Mouse (Mus musculus) midbrain, embryonic 14.5 days (tissue): ENCODE results near the gene Abhd12b. TPM values are rescaled to one million over a fixed set of nuclear protein-coding genes. Genes with fewer than 3 reads are reported as not detected.

Experiments used
- ATAC-seq: fragments of 200-750 bp; cut with Nextera tagmentation; 2 replicates; pipeline ENCODE4 v1.8.0; 2017; ENCODE audit warnings: moderate number of reproducible peaks, moderate library complexity; ENCODE audit not compliant: low FRiP score, low TSS enrichment
- DNase-seq: peaks from one replicate; pipeline ENCODE4 v3.0.0-alpha.2; 2015
- H3K27ac ChIP-seq: fragments of 300-500 bp; sonication (generic); replicated peaks from 2 replicates; pipeline ENCODE4 v1.5.1; 2014; ENCODE audit warnings: mild to moderate bottlenecking, low read depth, low read length, moderate library complexity
- H3K27me3 ChIP-seq: fragments of 300-500 bp; sonication (generic); 2 replicates; pipeline ENCODE4 v1.6.1; 2014; ENCODE audit warnings: low read length, control low read depth, mixed read lengths; ENCODE audit not compliant: control insufficient read depth, insufficient read depth
- H3K36me3 ChIP-seq: fragments of 300-500 bp; sonication (generic); 2 replicates; pipeline ENCODE4 v1.6.1; 2014; ENCODE audit warnings: low read length, control low read depth; ENCODE audit not compliant: control insufficient read depth, insufficient read depth
- H3K4me1 ChIP-seq: fragments of 300-500 bp; sonication (generic); 2 replicates; pipeline ENCODE4 v1.6.1; 2014; ENCODE audit warnings: mild to moderate bottlenecking, antibody characterized with exemption, low read length, control low read depth; ENCODE audit not compliant: control insufficient read depth, insufficient read depth
- H3K4me2 ChIP-seq: fragments of 300-500 bp; sonication (generic); 2 replicates; pipeline ENCODE4 v1.6.1; 2014; ENCODE audit warnings: mild to moderate bottlenecking, low read length, moderate library complexity
- H3K4me3 ChIP-seq: fragments of 300-500 bp; sonication (generic); replicated peaks from 2 replicates; pipeline ENCODE4 v1.5.1; 2014; ENCODE audit warnings: low read depth, low read length
- H3K9ac ChIP-seq: fragments of 300-500 bp; sonication (generic); replicated peaks from 2 replicates; pipeline ENCODE4 v1.6.1; 2014; ENCODE audit warnings: mild to moderate bottlenecking, low read length, moderate library complexity
- H3K9me3 ChIP-seq: fragments of 300-500 bp; sonication (generic); 2 replicates; pipeline ENCODE4 v1.6.1; 2016; ENCODE audit warnings: low read length, control low read depth, mixed read lengths; ENCODE audit not compliant: control insufficient read depth
- WGBS: fragments of 180-500 bp; shearing (Covaris S2); extraction: QIAGEN DNeasy Blood & Tissue Kit; methylation state at CpG from one replicate; pipeline ENCODE4 v1.1.7; 2014; 5-methylcytosine and 5-hydroxymethylcytosine counted together
- polyA plus RNA-seq: library from polyadenylated mRNA; unstranded; fragments of >200 nt; fragmentation: Nextera tagmentation; extraction: Ambion mirVana; gene quantifications from 2 replicates; pipeline ENCODE4 v1.2.1, GENCODE M21; 2014

The Abhd12b gene
- polyA plus RNA-seq, 1 experiment from 2014 or later = 0.39 TPM

- Histone ChIP-seq H3K4me1 (peaks cover 40% of the 10 kb centered on the region), H3K4me3 (peak overlapping the region; percentile 78), H3K27me3 (0 out of 2 replicates have a peak, but pooled peaks cover 3% of the 10 kb centered on the region), H3K4me2 (peak overlapping the region; percentile 93), H3K36me3 (no peaks in the 10 kb centered on the region), H3K27ac (peak overlapping the region; percentile 91), H3K9me3 (no peaks in the 10 kb centered on the region), H3K9ac (peak overlapping the region; percentile 97)
- WGBS = 2% methylated on average over 16 of the region's 16 CpGs
- no peak for DNase-seq
- peak; percentile 57; the same call in 1 of the 2 replicates for ATAC-seq
These were observed 42.9 kb upstream of the Abhd12b start for GRCm38 (mm10) chr12:70111117-70111366.

GRCm38 (mm10) chr12:70111367-70112089, 42.4 kb upstream of the Abhd12b start:
- peak overlapping the region; percentile 78 for H3K4me3 ChIP-seq
- ATAC-seq (peak; percentile 84), DNase-seq (peak; percentile 90)
- no peaks in the 10 kb centered on the region for H3K9me3 ChIP-seq
- under 1% methylated on average over 99 of the region's 101 CpGs for WGBS
- peaks cover 35% of the 10 kb centered on the region for H3K4me1 ChIP-seq
- H3K9ac ChIP-seq = peak overlapping the region; percentile 97
- H3K27ac ChIP-seq = peak overlapping the region; percentile 91
- H3K36me3 ChIP-seq = no peaks in the 10 kb centered on the region
- peak overlapping the region; percentile 93 for H3K4me2 ChIP-seq
- H3K27me3 ChIP-seq = 0 out of 2 replicates have a peak, but pooled peaks cover 3% of the 10 kb centered on the region

GRCm38 (mm10) chr12:70112090-70112383, 41.9 kb upstream of the Abhd12b start:
- H3K4me3 ChIP-seq = peak overlapping the region; percentile 78
- DNase-seq (no peak), ATAC-seq (no peak)
- peak overlapping the region; percentile 91 for H3K27ac ChIP-seq
- H3K4me2 ChIP-seq = peak overlapping the region; percentile 93
- no peaks in the 10 kb centered on the region for H3K9me3 ChIP-seq
- WGBS = 5% methylated on average over 16 of the region's 16 CpGs
- H3K4me1 ChIP-seq = peaks cover 33% of the 10 kb centered on the region
- 0 out of 2 replicates have a peak, but pooled peaks cover 3% of the 10 kb centered on the region for H3K27me3 ChIP-seq
- no peaks in the 10 kb centered on the region for H3K36me3 ChIP-seq
- H3K9ac ChIP-seq = peak overlapping the region; percentile 97

GRCm38 (mm10) chr12:70113351-70113750, 40.6 kb upstream of the Abhd12b start, which contains the start of gene Nin:
Gene Nin, minus strand, starts transcription at chr12:70113717.
- Histone ChIP-seq H3K27me3 (0 out of 2 replicates have a peak, but pooled peaks cover 3% of the 10 kb centered on the region), H3K4me1 (peaks cover 25% of the 10 kb centered on the region), H3K4me2 (no peak within 1 kb of the TSS), H3K4me3 (no peak within 1 kb of the TSS), H3K9ac (no peak within 1 kb of the TSS), H3K36me3 (no peaks in the 10 kb centered on the region), H3K27ac (no peak within 1 kb of the TSS), H3K9me3 (no peaks in the 10 kb centered on the region)
- 53% methylated on average over 11 of the region's 11 CpGs for WGBS
- no peak for ATAC-seq
- DNase-seq = no peak

- DNase-seq = no peak
- Histone ChIP-seq H3K4me1 (no peaks in the 10 kb centered on the region; the same call in 1 of the 2 replicates), H3K36me3 (no peaks in the 10 kb centered on the region), H3K9me3 (no peaks in the 10 kb centered on the region), H3K4me3 (no peak overlapping the region), H3K9ac (no peak overlapping the region), H3K27me3 (no peaks in the 10 kb centered on the region), H3K27ac (no peak overlapping the region), H3K4me2 (no peak overlapping the region)
- WGBS = 90% methylated on average over 10 of the region's 10 CpGs
- no peak for ATAC-seq
These were observed 36.8 kb upstream of the Abhd12b start for GRCm38 (mm10) chr12:70117146-70117545.

GRCm38 (mm10) chr12:70118721-70119345, 35.1 kb upstream of the Abhd12b start:
- no peak for DNase-seq
- Histone ChIP-seq H3K4me1 (no peaks in the 10 kb centered on the region), H3K27ac (no peak overlapping the region), H3K4me2 (no peak overlapping the region), H3K27me3 (no peaks in the 10 kb centered on the region), H3K9ac (no peak overlapping the region), H3K9me3 (no peaks in the 10 kb centered on the region), H3K36me3 (no peaks in the 10 kb centered on the region), H3K4me3 (no peak overlapping the region)
- WGBS = 91% methylated on average over 10 of the region's 10 CpGs
- ATAC-seq = no peak

GRCm38 (mm10) chr12:70119552-70119951, 34.4 kb upstream of the Abhd12b start:
- Histone ChIP-seq H3K4me2 (no peak overlapping the region), H3K27ac (no peak overlapping the region), H3K9ac (no peak overlapping the region), H3K9me3 (no peaks in the 10 kb centered on the region), H3K4me3 (no peak overlapping the region), H3K4me1 (no peaks in the 10 kb centered on the region), H3K36me3 (no peaks in the 10 kb centered on the region), H3K27me3 (no peaks in the 10 kb centered on the region)
- DNase-seq (no peak), ATAC-seq (no peak)
- WGBS = 74% methylated on average over 2 of the region's 2 CpGs

- WGBS = 90% methylated on average over 4 of the region's 4 CpGs
- Histone ChIP-seq H3K4me1 (no peaks in the 10 kb centered on the region), H3K36me3 (no peaks in the 10 kb centered on the region), H3K27me3 (no peaks in the 10 kb centered on the region), H3K9me3 (no peaks in the 10 kb centered on the region), H3K4me3 (no peak overlapping the region), H3K4me2 (no peak overlapping the region), H3K9ac (no peak overlapping the region), H3K27ac (no peak overlapping the region)
- no peak for DNase-seq
- no peak for ATAC-seq
These were observed 27.3 kb upstream of the Abhd12b start for GRCm38 (mm10) chr12:70126626-70127025.

- Histone ChIP-seq H3K36me3 (no peaks in the 10 kb centered on the region), H3K4me2 (no peak overlapping the region), H3K27me3 (no peaks in the 10 kb centered on the region), H3K9me3 (no peaks in the 10 kb centered on the region), H3K27ac (no peak overlapping the region), H3K9ac (no peak overlapping the region), H3K4me3 (no peak overlapping the region), H3K4me1 (no peaks in the 10 kb centered on the region)
- no peak for ATAC-seq
- 53% methylated on average over 5 of the region's 5 CpGs for WGBS
- no peak for DNase-seq
These were observed 24.8 kb upstream of the Abhd12b start for GRCm38 (mm10) chr12:70129105-70129504.
